In the genomic region with DNA sequence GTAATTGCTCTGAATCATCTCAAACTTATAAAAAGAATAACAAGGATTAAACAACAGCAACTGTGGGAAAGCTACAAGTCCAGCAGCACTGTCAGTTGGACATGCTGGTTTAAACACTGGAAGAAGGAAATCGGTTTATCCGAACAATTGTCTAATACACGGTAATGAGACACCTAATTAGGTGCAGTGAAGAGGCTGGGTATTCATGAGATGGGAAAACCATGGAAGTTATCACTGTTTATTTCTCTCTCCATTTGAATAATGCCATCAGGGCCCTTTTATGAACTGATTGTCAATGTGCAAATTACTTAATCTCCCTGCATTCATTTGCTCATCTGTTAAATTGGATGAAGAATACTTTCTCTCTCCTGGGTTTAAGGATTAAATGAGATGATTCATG, we compare ENCODE assay signal across 19 mouse cellular contexts.
"Had no signal": no experiment of that assay in that cellular context is flagged by ENCODE, and none has a peak within 500 bp of the region (broad histone marks: within the 10 kb centered on the region; RNA-seq: fewer than 3 reads in every experiment).

No protein-coding gene starts in this region.

- H3K27me3 ChIP-seq: kidney, embryonic 15.5 days; liver, embryonic 13.5 days; neural tube, embryonic 13.5 days; stomach, embryonic 15.5 days had no signal

- ATAC-seq: midbrain, embryonic 16.5 days had no signal

- H3K4me2 ChIP-seq: kidney, embryonic 15.5 days; liver, embryonic 13.5 days; midbrain, embryonic 11.5 days; neural tube, embryonic 13.5 days; stomach, embryonic 15.5 days had no signal

- H3K4me1 ChIP-seq: kidney, embryonic 15.5 days; neural tube, embryonic 13.5 days; stomach, embryonic 15.5 days had no signal

- H3K4me3 ChIP-seq: kidney, embryonic 15.5 days; left cerebral cortex, adult 2 months; liver, embryonic 13.5 days; myocyte; neural tube, embryonic 13.5 days; stomach, embryonic 15.5 days had no signal

- H3K9me3 ChIP-seq: kidney, embryonic 15.5 days; liver, embryonic 13.5 days; neural tube, embryonic 13.5 days; stomach, embryonic 15.5 days had no signal

- H3K9ac ChIP-seq: kidney, embryonic 15.5 days; liver, embryonic 13.5 days; neural tube, embryonic 13.5 days; stomach, embryonic 15.5 days had no signal

- H3K27ac ChIP-seq: kidney, embryonic 15.5 days; left cerebral cortex, adult 2 months; liver, embryonic 13.5 days; neural tube, embryonic 13.5 days; stomach, embryonic 15.5 days had no signal

- H3K36me3 ChIP-seq: kidney, embryonic 15.5 days; liver, embryonic 13.5 days; neural tube, embryonic 13.5 days; stomach, embryonic 15.5 days had no signal

- DNase-seq: kidney, adult 8-10 months; kidney, postnatal 10 days; kidney, postnatal 36 days; layer of hippocampus, postnatal 36 days; liver, embryonic 13.5 days; lung, adult 2 months; lung, postnatal 14 days; lung, postnatal 4 days; right cerebral cortex, adult 18-20 months; right cerebral cortex, postnatal 14 days; spleen, adult 18-20 months; thymus, postnatal 36 days had no signal
